Mouse (Mus musculus): Measurements from ENCODE around the gene Tsen2.
A peak's percentile ranks its signal among the peaks of the same experiment; 100 is the strongest.

Tsen2 gene

GRCm38 (mm10) chr6:115544442-115544970 is at the start of gene Tsen2:
TSS of gene Tsen2 (plus strand) at chr6:115544664.
- peak; percentile 98 for DNase-seq (ENCODE audit: low read depth, low spot score)

- DNase-seq (ENCODE audit: low read depth, low spot score) = no peak
Measured at GRCm38 (mm10) chr6:115499540-115499939, 44.9 kb upstream of the Tsen2 start.

- DNase-seq (ENCODE audit: low read depth, low spot score) = no peak
Measured at GRCm38 (mm10) chr6:115500234-115500633, 44.2 kb upstream of the Tsen2 start.

GRCm38 (mm10) chr6:115501131-115501530 is 43.3 kb upstream of the Tsen2 start:
- no peak for DNase-seq (ENCODE audit: low read depth, low spot score)

- DNase-seq (ENCODE audit: low read depth, low spot score) = no peak
Measured at GRCm38 (mm10) chr6:115503038-115503437, 41.4 kb upstream of the Tsen2 start.

GRCm38 (mm10) chr6:115503549-115504159 is 40.8 kb upstream of the Tsen2 start:
- DNase-seq (ENCODE audit: low read depth, low spot score) = no peak

GRCm38 (mm10) chr6:115504160-115504558 is 40.3 kb upstream of the Tsen2 start:
- DNase-seq (ENCODE audit: low read depth, low spot score) = no peak

- no peak for DNase-seq (ENCODE audit: low read depth, low spot score)
Measured at GRCm38 (mm10) chr6:115504915-115505314, 39.5 kb upstream of the Tsen2 start.

GRCm38 (mm10) chr6:115506425-115506824 is 38.0 kb upstream of the Tsen2 start:
- DNase-seq (ENCODE audit: low read depth, low spot score) = no peak

- no peak for DNase-seq (ENCODE audit: low read depth, low spot score)
Measured at GRCm38 (mm10) chr6:115511447-115511846, 33.0 kb upstream of the Tsen2 start.

GRCm38 (mm10) chr6:115513207-115513606 is 31.3 kb upstream of the Tsen2 start:
- DNase-seq (ENCODE audit: low read depth, low spot score) = no peak

GRCm38 (mm10) chr6:115517904-115518303 is 26.6 kb upstream of the Tsen2 start:
- no peak for DNase-seq (ENCODE audit: low read depth, low spot score)

- no peak for DNase-seq (ENCODE audit: low read depth, low spot score)
Measured at GRCm38 (mm10) chr6:115518352-115518751, 26.1 kb upstream of the Tsen2 start.

GRCm38 (mm10) chr6:115519275-115519699 is 25.2 kb upstream of the Tsen2 start:
- no peak for DNase-seq (ENCODE audit: low read depth, low spot score)

- no peak for DNase-seq (ENCODE audit: low read depth, low spot score)
Measured at GRCm38 (mm10) chr6:115521923-115522322, 22.5 kb upstream of the Tsen2 start.

- DNase-seq (ENCODE audit: low read depth, low spot score) = no peak
Measured at GRCm38 (mm10) chr6:115522691-115523146, 21.7 kb upstream of the Tsen2 start.

GRCm38 (mm10) chr6:115523201-115523600 is 21.3 kb upstream of the Tsen2 start:
- no peak for DNase-seq (ENCODE audit: low read depth, low spot score)

GRCm38 (mm10) chr6:115524449-115524990 is 19.9 kb upstream of the Tsen2 start:
- DNase-seq (ENCODE audit: low read depth, low spot score) = no peak

- no peak for DNase-seq (ENCODE audit: low read depth, low spot score)
Measured at GRCm38 (mm10) chr6:115527418-115527817, 17.0 kb upstream of the Tsen2 start.

GRCm38 (mm10) chr6:115528372-115528771 is 16.1 kb upstream of the Tsen2 start:
- no peak for DNase-seq (ENCODE audit: low read depth, low spot score)

GRCm38 (mm10) chr6:115534617-115535016 is 9.8 kb upstream of the Tsen2 start:
- DNase-seq (ENCODE audit: low read depth, low spot score) = no peak

GRCm38 (mm10) chr6:115536169-115536568 is 8.3 kb upstream of the Tsen2 start:
- DNase-seq (ENCODE audit: low read depth, low spot score) = no peak

Data from ES-CJ7 (cell line).